Mouse (Mus musculus) stomach, postnatal 0 days (tissue): ENCODE measurements around the gene Nrarp. TPM values are rescaled to one million over a fixed set of nuclear protein-coding genes. Genes with fewer than 3 reads are reported as not detected.

Experiments
- ATAC-seq: fragments of 200-750 bp; cut with Nextera tagmentation; 2 replicates; pipeline ENCODE4 v1.8.0; 2017; ENCODE audit not compliant: low FRiP score, low TSS enrichment
- DNase-seq: peaks from one replicate; pipeline ENCODE4 v3.0.0-alpha.2; 2016; ENCODE audit warnings: low spot score
- H3K27ac ChIP-seq: fragments of 300-500 bp; sonication (generic); replicated peaks from 2 replicates; pipeline ENCODE4 v1.5.1; 2014; ENCODE audit warnings: mild to moderate bottlenecking, control low read depth
- H3K27me3 ChIP-seq: fragments of 300-500 bp; sonication (generic); 2 replicates; pipeline ENCODE4 v1.6.1; 2014; ENCODE audit warnings: low read length; ENCODE audit not compliant: control insufficient read depth, insufficient read depth
- H3K36me3 ChIP-seq: fragments of 300-500 bp; sonication (generic); 2 replicates; pipeline ENCODE4 v1.6.1; 2014; ENCODE audit warnings: low read length, mixed read lengths; ENCODE audit not compliant: control insufficient read depth, insufficient read depth
- H3K4me1 ChIP-seq: fragments of 300-500 bp; sonication (generic); replicated peaks from 2 replicates; pipeline ENCODE4 v1.6.1; 2014; ENCODE audit warnings: antibody characterized with exemption; ENCODE audit not compliant: control insufficient read depth, insufficient read depth
- H3K4me2 ChIP-seq: fragments of 300-500 bp; sonication (generic); replicated peaks from 2 replicates; pipeline ENCODE4 v1.6.1; 2014; ENCODE audit warnings: low read depth, mild to moderate bottlenecking, control low read depth, moderate library complexity
- H3K4me3 ChIP-seq: fragments of 300-500 bp; sonication (generic); 2 replicates; pipeline ENCODE4 v1.5.1; 2014; ENCODE audit warnings: low read depth, low read length, control low read depth
- H3K9ac ChIP-seq: fragments of 300-500 bp; sonication (generic); 2 replicates; pipeline ENCODE4 v1.6.1; 2014; ENCODE audit warnings: mild to moderate bottlenecking, low read length, control low read depth, mixed read lengths
- H3K9me3 ChIP-seq: fragments of 300-500 bp; sonication (generic); 2 replicates; pipeline ENCODE4 v1.6.1; 2016; ENCODE audit warnings: low read length; ENCODE audit not compliant: control insufficient read depth
- CTCF ChIP-seq: IDR thresholded peaks from 2 replicates; pipeline ENCODE4 v1.5.1; 2016; ENCODE audit warnings: antibody characterized with exemption, low read depth, mild to moderate bottlenecking, moderate library complexity
- EP300 ChIP-seq: optimal IDR thresholded peaks from 2 replicates; pipeline ENCODE3; 2016; ENCODE audit warnings: antibody characterized with exemption
- WGBS: fragments of 180-500 bp; shearing (Covaris S2); extraction: QIAGEN DNeasy Blood & Tissue Kit; methylation state at CpG from one replicate; pipeline ENCODE4 v1.1.7; 2014; 5-methylcytosine and 5-hydroxymethylcytosine counted together
- polyA plus RNA-seq: library from polyadenylated mRNA; unstranded; fragments of >200 nt; fragmentation: Nextera tagmentation; extraction: Ambion mirVana; gene quantifications from 2 replicates; pipeline ENCODE4 v1.2.1, GENCODE M21; 2015

Gene Nrarp
- polyA plus RNA-seq, 1 experiment from 2014 or later = 25.3 TPM

- peak; percentile 73 for DNase-seq
- peaks cover 3% of the 10 kb centered on the region; the same call in 1 of the 2 replicates for H3K4me1 ChIP-seq
- WGBS = under 1% methylated on average over 97 of the region's 100 CpGs
These were observed 674 bp downstream of the Nrarp start for GRCm38 (mm10) chr2:25180973-25181890.

DNA sequence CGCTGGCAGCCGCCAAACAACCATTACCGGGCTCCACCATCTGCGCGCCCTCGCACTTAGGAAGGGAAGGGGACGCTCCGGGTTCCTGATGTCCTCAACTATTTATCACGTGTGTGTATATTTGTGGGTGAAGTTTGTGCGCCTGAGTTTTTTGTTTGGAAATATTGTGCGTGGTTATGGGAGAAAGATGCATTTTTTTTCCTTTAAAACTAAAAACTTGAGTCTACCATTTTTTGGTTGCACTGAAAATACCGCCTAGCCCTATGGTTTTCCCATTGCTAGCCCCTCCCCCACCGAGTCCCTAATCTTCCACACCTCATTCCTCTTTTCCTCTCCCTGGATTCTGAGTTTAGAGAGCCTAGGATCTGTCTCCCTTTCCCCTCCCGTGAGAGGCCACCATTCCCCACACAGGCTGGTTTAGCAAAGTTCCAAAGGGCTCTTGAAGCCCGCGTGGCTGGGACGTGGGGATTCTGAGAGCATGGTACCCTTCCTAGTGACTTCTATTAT, 1.4 kb downstream of the Nrarp start:
- Histone ChIP-seq H3K9me3 (no peaks in the 10 kb centered on the region), H3K36me3 (no peaks in the 10 kb centered on the region), H3K4me3 (peak overlapping the region; percentile 58), H3K9ac (peak overlapping the region; percentile 64), H3K27ac (peak overlapping the region; percentile 96), H3K27me3 (no peaks in the 10 kb centered on the region; the same call in 1 of the 2 replicates), H3K4me1 (peaks cover 3% of the 10 kb centered on the region; the same call in 1 of the 2 replicates), H3K4me2 (peak overlapping the region; percentile 85)
- WGBS = 4% methylated on average over 17 of the region's 17 CpGs
- no peak for ATAC-seq
- DNase-seq = no peak
- TF ChIP-seq CTCF = no peak
- no peak for TF ChIP-seq EP300

More at GRCm38 (mm10) chr2:25180973-25181890, 674 bp downstream of the Nrarp start:
- Histone ChIP-seq H3K4me3 (peak overlapping the region; percentile 58), H3K9me3 (no peaks in the 10 kb centered on the region), H3K27ac (peak overlapping the region; percentile 96), H3K4me2 (peak overlapping the region; percentile 85), H3K27me3 (no peaks in the 10 kb centered on the region; the same call in 1 of the 2 replicates), H3K36me3 (no peaks in the 10 kb centered on the region), H3K9ac (peak overlapping the region; percentile 64)
- no peak for TF ChIP-seq EP300
- peak; percentile 34; the same call in 1 of the 2 replicates for TF ChIP-seq CTCF
- ATAC-seq = peak; percentile 73

GRCm38 (mm10) chr2:25182664-25183063, 2.1 kb downstream of the Nrarp start:
- peak overlapping the region; percentile 17; the same call in 1 of the 2 replicates for H3K4me3 ChIP-seq
- H3K27me3 ChIP-seq = no peaks in the 10 kb centered on the region; the same call in 1 of the 2 replicates
- DNase-seq = no peak
- peak overlapping the region; percentile 42 for H3K4me2 ChIP-seq
- H3K9ac ChIP-seq = 0 out of 2 replicates have a peak overlapping the region, but pooled peaks have one; percentile 32
- WGBS = 43% methylated on average over 6 of the region's 6 CpGs
- H3K4me1 ChIP-seq = peaks cover 3% of the 10 kb centered on the region; the same call in 1 of the 2 replicates
- ATAC-seq = no peak
- TF ChIP-seq EP300 = no peak
- no peak for TF ChIP-seq CTCF
- no peaks in the 10 kb centered on the region for H3K9me3 ChIP-seq
- H3K27ac ChIP-seq = no peak overlapping the region
- H3K36me3 ChIP-seq = no peaks in the 10 kb centered on the region

DNA sequence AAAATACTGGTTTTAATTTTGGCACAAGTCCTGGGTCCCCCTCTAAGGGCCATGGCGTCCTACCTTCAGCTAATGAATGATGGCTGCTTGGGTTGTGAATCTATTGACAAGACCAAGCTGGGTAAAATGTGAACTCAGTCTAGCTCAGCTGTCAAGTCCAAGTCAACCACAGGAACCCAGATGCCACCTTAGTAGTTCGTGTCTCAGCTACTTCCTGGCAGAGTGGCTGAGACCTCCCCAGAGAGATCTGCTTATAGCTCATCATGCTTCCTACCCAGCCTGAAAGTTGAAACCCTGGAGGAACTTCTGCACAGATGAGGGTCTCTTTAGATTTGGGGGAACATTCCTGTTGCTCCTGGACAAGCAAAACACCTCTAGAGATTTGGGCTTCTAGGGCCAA, 2.8 kb downstream of the Nrarp start:
- ATAC-seq (no peak), DNase-seq (no peak)
- H3K36me3 ChIP-seq = no peaks in the 10 kb centered on the region
- H3K4me3 ChIP-seq = no peak overlapping the region
- H3K27ac ChIP-seq = no peak overlapping the region
- TF ChIP-seq EP300 (no peak), CTCF (no peak)
- no peaks in the 10 kb centered on the region for H3K9me3 ChIP-seq
- H3K4me2 ChIP-seq = peak overlapping the region; percentile 42; the same call in 1 of the 2 replicates
- H3K4me1 ChIP-seq = peaks cover 3% of the 10 kb centered on the region; the same call in 1 of the 2 replicates
- no peaks in the 10 kb centered on the region for H3K27me3 ChIP-seq
- WGBS = 76% methylated on average over 2 of the region's 2 CpGs
- no peak overlapping the region for H3K9ac ChIP-seq

- no peaks in the 10 kb centered on the region for H3K9me3 ChIP-seq
- H3K27ac ChIP-seq = no peak overlapping the region
- no peak overlapping the region for H3K4me2 ChIP-seq
- H3K36me3 ChIP-seq = no peaks in the 10 kb centered on the region
- DNase-seq = no peak
- no peaks in the 10 kb centered on the region for H3K27me3 ChIP-seq
- H3K9ac ChIP-seq = no peak overlapping the region
- TF ChIP-seq EP300 = no peak
- TF ChIP-seq CTCF = no peak
- no peak overlapping the region for H3K4me3 ChIP-seq
- WGBS = 95% methylated on average over 7 of the region's 7 CpGs
- H3K4me1 ChIP-seq = peaks cover 3% of the 10 kb centered on the region; the same call in 1 of the 2 replicates
- ATAC-seq = no peak
These were observed 3.9 kb downstream of the Nrarp start for GRCm38 (mm10) chr2:25184496-25184895.
